Mouse (Mus musculus): Measurements from ENCODE around the gene Scn5a. TPM values are rescaled to one million over a fixed set of nuclear protein-coding genes. Genes with fewer than 3 reads are reported as not detected.

The Scn5a gene
- polyA plus RNA-seq, 1 experiment from 2014 or later = 0.76 TPM

GRCm38 (mm10) chr9:119523301-119523700 lies 55.5 kb downstream of the Scn5a start:
- Histone ChIP-seq H3K27ac (ENCODE audit: low read depth) (no peak overlapping the region), H3K9me3 (ENCODE audit: low read depth, low read length) (no peaks in the 10 kb centered on the region), H3K36me3 (ENCODE audit: insufficient read depth) (no peaks in the 10 kb centered on the region), H3K27me3 (ENCODE audit: insufficient read depth, low read length) (no peaks in the 10 kb centered on the region), H3K4me2 (no peak overlapping the region), H3K4me3 (ENCODE audit: low read depth, low read length) (no peak overlapping the region), H3K9ac (no peak overlapping the region), H3K4me1 (ENCODE audit: insufficient read depth) (no peaks in the 10 kb centered on the region)
- DNase-seq = no peak
- WGBS = 75% methylated on average over 8 of the region's 8 CpGs
- TF ChIP-seq CTCF (IDR thresholded peaks at IDR 0.05; ENCODE audit: low read depth) = no peak
- ATAC-seq (ENCODE audit: insufficient read depth) = no peak

DNA sequence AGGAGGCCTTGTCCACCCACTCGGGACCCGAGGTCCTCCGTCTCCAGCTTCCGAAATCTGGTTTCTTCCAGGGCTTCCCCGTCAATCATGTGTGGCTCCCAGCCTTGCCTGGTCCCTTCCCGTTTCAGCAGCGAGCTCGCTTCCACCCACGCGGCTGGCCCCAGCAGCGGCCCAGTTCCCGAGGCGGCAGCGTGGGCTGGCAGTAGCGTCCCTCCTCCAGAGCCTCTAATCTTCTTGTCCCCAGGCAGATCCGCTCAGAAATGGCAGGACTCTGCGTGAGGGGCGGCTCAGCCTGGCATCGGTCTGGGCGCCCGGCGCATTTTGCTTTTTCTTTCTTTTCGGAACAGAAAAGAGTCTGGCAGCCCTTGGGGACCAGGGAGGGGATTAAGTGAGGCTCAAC lies 59.7 kb downstream of the Scn5a start:
- no peak for ATAC-seq (ENCODE audit: insufficient read depth)
- Histone ChIP-seq H3K36me3 (ENCODE audit: insufficient read depth) (no peaks in the 10 kb centered on the region), H3K9ac (no peak overlapping the region), H3K27me3 (ENCODE audit: insufficient read depth, low read length) (0 out of 2 replicates have a peak, but pooled peaks cover 5% of the 10 kb centered on the region), H3K4me2 (no peak overlapping the region), H3K4me3 (ENCODE audit: low read depth, low read length) (no peak overlapping the region), H3K4me1 (ENCODE audit: insufficient read depth) (no peaks in the 10 kb centered on the region), H3K9me3 (ENCODE audit: low read depth, low read length) (no peaks in the 10 kb centered on the region), H3K27ac (ENCODE audit: low read depth) (no peak overlapping the region)
- TF ChIP-seq CTCF (IDR thresholded peaks at IDR 0.05; ENCODE audit: low read depth) = no peak
- 56% methylated on average over 23 of the region's 23 CpGs for WGBS
- DNase-seq = no peak

DNA sequence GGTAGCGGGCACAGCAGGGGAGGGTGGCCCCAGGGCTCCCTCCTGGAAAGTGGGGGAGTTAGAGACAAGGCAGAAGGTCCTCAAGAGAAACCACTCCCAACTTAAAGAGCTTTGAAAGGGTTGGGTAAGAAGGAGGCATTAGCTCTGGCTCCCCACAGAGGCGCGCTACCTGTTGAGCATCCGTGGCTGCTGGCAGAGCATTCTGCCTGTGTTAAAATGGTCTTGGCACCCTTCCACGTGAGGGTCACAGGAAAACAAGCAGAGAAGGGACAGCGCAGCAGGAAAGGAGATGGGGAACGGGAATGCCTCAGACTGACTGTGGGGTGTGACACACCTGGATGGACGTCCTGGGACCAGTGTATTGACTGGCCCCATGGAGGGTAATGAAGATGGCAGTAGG lies 60.6 kb downstream of the Scn5a start:
- Histone ChIP-seq H3K4me1 (ENCODE audit: insufficient read depth) (no peaks in the 10 kb centered on the region), H3K9me3 (ENCODE audit: low read depth, low read length) (no peaks in the 10 kb centered on the region), H3K36me3 (ENCODE audit: insufficient read depth) (no peaks in the 10 kb centered on the region), H3K9ac (no peak overlapping the region), H3K27ac (ENCODE audit: low read depth) (no peak overlapping the region), H3K27me3 (ENCODE audit: insufficient read depth, low read length) (0 out of 2 replicates have a peak, but pooled peaks cover 5% of the 10 kb centered on the region), H3K4me2 (no peak overlapping the region), H3K4me3 (ENCODE audit: low read depth, low read length) (no peak overlapping the region)
- TF ChIP-seq CTCF (IDR thresholded peaks at IDR 0.05; ENCODE audit: low read depth) = no peak
- ATAC-seq (ENCODE audit: insufficient read depth) = no peak
- DNase-seq = no peak
- WGBS = 64% methylated on average over 8 of the region's 8 CpGs

DNA sequence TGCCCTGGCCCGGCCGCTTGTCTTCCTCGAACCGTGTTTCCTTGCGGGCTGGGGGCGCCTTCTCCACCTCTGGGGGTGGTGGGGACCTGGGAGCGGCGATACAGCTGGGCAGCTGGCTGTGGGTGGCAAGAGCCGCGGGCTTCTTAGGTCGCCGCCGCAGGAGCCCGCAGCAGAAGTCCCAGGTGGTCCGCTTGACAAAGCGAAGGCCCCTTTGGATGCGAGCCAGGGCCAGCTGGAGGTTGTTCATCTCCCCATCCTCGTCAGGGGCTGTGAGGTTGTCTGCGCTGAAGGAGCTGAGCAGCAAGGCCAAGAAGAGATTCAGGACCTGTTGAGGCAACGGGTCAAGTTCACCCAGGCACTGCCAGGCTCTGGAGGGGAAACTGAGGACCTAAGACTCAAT lies 61.3 kb downstream of the Scn5a start:
- DNase-seq = peak; percentile 57
- Histone ChIP-seq H3K27ac (ENCODE audit: low read depth) (no peak overlapping the region), H3K27me3 (ENCODE audit: insufficient read depth, low read length) (0 out of 2 replicates have a peak, but pooled peaks cover 5% of the 10 kb centered on the region), H3K4me2 (peak overlapping the region; percentile 40; the same call in 1 of the 2 replicates), H3K4me1 (ENCODE audit: insufficient read depth) (no peaks in the 10 kb centered on the region), H3K36me3 (ENCODE audit: insufficient read depth) (no peaks in the 10 kb centered on the region), H3K9ac (no peak overlapping the region), H3K9me3 (ENCODE audit: low read depth, low read length) (no peaks in the 10 kb centered on the region), H3K4me3 (ENCODE audit: low read depth, low read length) (no peak overlapping the region)
- no peak for TF ChIP-seq CTCF (IDR thresholded peaks at IDR 0.05; ENCODE audit: low read depth)
- WGBS = 22% methylated on average over 20 of the region's 20 CpGs
- ATAC-seq (ENCODE audit: insufficient read depth) = no peak

- Histone ChIP-seq H3K4me2 (no peak overlapping the region), H3K9me3 (ENCODE audit: low read depth, low read length) (no peaks in the 10 kb centered on the region), H3K4me1 (ENCODE audit: insufficient read depth) (no peaks in the 10 kb centered on the region), H3K27ac (ENCODE audit: low read depth) (no peak overlapping the region), H3K9ac (no peak overlapping the region), H3K4me3 (ENCODE audit: low read depth, low read length) (no peak overlapping the region), H3K36me3 (ENCODE audit: insufficient read depth) (no peaks in the 10 kb centered on the region), H3K27me3 (ENCODE audit: insufficient read depth, low read length) (0 out of 2 replicates have a peak, but pooled peaks cover 5% of the 10 kb centered on the region)
- WGBS = 47% methylated on average over 5 of the region's 5 CpGs
- ATAC-seq (ENCODE audit: insufficient read depth) = no peak
- TF ChIP-seq CTCF (IDR thresholded peaks at IDR 0.05; ENCODE audit: low read depth) = no peak
- no peak for DNase-seq
Observed at GRCm38 (mm10) chr9:119516815-119517214, 62.0 kb downstream of the Scn5a start.

GRCm38 (mm10) chr9:119515454-119515853 lies 63.4 kb downstream of the Scn5a start:
- Histone ChIP-seq H3K4me1 (ENCODE audit: insufficient read depth) (no peaks in the 10 kb centered on the region), H3K27me3 (ENCODE audit: insufficient read depth, low read length) (0 out of 2 replicates have a peak, but pooled peaks cover 5% of the 10 kb centered on the region), H3K9ac (no peak overlapping the region), H3K4me3 (ENCODE audit: low read depth, low read length) (no peak overlapping the region), H3K4me2 (no peak overlapping the region), H3K36me3 (ENCODE audit: insufficient read depth) (no peaks in the 10 kb centered on the region), H3K27ac (ENCODE audit: low read depth) (no peak overlapping the region), H3K9me3 (ENCODE audit: low read depth, low read length) (no peaks in the 10 kb centered on the region)
- DNase-seq = no peak
- TF ChIP-seq CTCF (IDR thresholded peaks at IDR 0.05; ENCODE audit: low read depth) = no peak
- WGBS = 77% methylated on average over 9 of the region's 9 CpGs
- no peak for ATAC-seq (ENCODE audit: insufficient read depth)

DNA sequence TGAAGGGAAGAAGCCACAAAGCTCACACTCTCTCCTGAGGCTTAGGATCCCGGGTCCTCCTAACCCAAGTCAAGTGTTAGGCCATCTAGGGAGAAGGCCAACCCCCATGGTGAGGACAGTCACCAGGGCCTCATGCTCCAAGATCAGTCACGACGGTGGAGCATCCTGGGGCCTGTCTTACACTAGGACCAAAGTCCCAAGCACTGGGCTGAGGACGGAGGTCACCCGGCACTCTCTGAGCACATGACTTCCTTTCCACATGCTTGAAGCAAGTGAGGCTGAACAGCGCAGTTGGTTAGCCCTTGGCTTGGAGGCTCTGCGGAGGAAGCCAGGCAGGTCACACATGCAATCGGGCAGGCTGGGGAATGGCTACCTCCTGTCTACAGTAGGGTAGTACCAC lies 63.8 kb downstream of the Scn5a start:
- no peak for ATAC-seq (ENCODE audit: insufficient read depth)
- Histone ChIP-seq H3K9me3 (ENCODE audit: low read depth, low read length) (no peaks in the 10 kb centered on the region), H3K27ac (ENCODE audit: low read depth) (no peak overlapping the region), H3K36me3 (ENCODE audit: insufficient read depth) (no peaks in the 10 kb centered on the region), H3K27me3 (ENCODE audit: insufficient read depth, low read length) (0 out of 2 replicates have a peak, but pooled peaks cover 5% of the 10 kb centered on the region), H3K9ac (no peak overlapping the region), H3K4me1 (ENCODE audit: insufficient read depth) (no peaks in the 10 kb centered on the region), H3K4me2 (no peak overlapping the region), H3K4me3 (ENCODE audit: low read depth, low read length) (no peak overlapping the region)
- TF ChIP-seq CTCF (IDR thresholded peaks at IDR 0.05; ENCODE audit: low read depth) = no peak
- WGBS = 81% methylated on average over 8 of the region's 8 CpGs
- no peak for DNase-seq

GRCm38 (mm10) chr9:119513816-119514215 lies 65.0 kb downstream of the Scn5a start:
- Histone ChIP-seq H3K9me3 (ENCODE audit: low read depth, low read length) (no peaks in the 10 kb centered on the region), H3K27ac (ENCODE audit: low read depth) (no peak overlapping the region), H3K4me3 (ENCODE audit: low read depth, low read length) (no peak overlapping the region), H3K9ac (no peak overlapping the region), H3K27me3 (ENCODE audit: insufficient read depth, low read length) (0 out of 2 replicates have a peak, but pooled peaks cover 5% of the 10 kb centered on the region), H3K4me1 (ENCODE audit: insufficient read depth) (no peaks in the 10 kb centered on the region), H3K36me3 (ENCODE audit: insufficient read depth) (no peaks in the 10 kb centered on the region), H3K4me2 (no peak overlapping the region)
- DNase-seq = no peak
- no peak for ATAC-seq (ENCODE audit: insufficient read depth)
- TF ChIP-seq CTCF (IDR thresholded peaks at IDR 0.05; ENCODE audit: low read depth) = no peak
- WGBS = 84% methylated on average over 8 of the region's 8 CpGs
